Mouse (Mus musculus) liver, embryonic 15.5 days (tissue): Measurements from ENCODE around the gene Cytl1. TPM values are rescaled to one million over a fixed set of nuclear protein-coding genes. Genes with fewer than 3 reads are reported as not detected.

ENCODE experiments used
- ATAC-seq: fragments of 200-750 bp; cut with Nextera tagmentation; 2 replicates; pipeline ENCODE4 v1.8.0; 2017; ENCODE audit warnings: moderate number of reproducible peaks, mild to moderate bottlenecking, moderate library complexity; ENCODE audit not compliant: insufficient read depth
- H3K27ac ChIP-seq: fragments of 300-500 bp; sonication (generic); replicated peaks from 2 replicates; pipeline ENCODE4 v1.5.1; 2015; ENCODE audit warnings: mild to moderate bottlenecking, inconsistent platforms
- H3K27me3 ChIP-seq: fragments of 300-500 bp; sonication (generic); 2 replicates; pipeline ENCODE4 v1.6.1; 2015; ENCODE audit warnings: mild to moderate bottlenecking, inconsistent platforms
- H3K36me3 ChIP-seq: fragments of 300-500 bp; sonication (generic); replicated peaks from 2 replicates; pipeline ENCODE4 v1.6.1; 2015; ENCODE audit warnings: moderate library complexity, mild to moderate bottlenecking, inconsistent platforms
- H3K4me1 ChIP-seq: fragments of 300-500 bp; sonication (generic); replicated peaks from 2 replicates; pipeline ENCODE4 v1.6.1; 2015; ENCODE audit warnings: inconsistent platforms
- H3K4me2 ChIP-seq: fragments of 300-500 bp; sonication (generic); 2 replicates; pipeline ENCODE4 v1.6.1; 2015; ENCODE audit warnings: moderate library complexity, mild to moderate bottlenecking, inconsistent platforms
- H3K4me3 ChIP-seq: fragments of 300-500 bp; sonication (generic); replicated peaks from 2 replicates; pipeline ENCODE4 v1.5.1; 2015; ENCODE audit warnings: mild to moderate bottlenecking, inconsistent platforms
- H3K9ac ChIP-seq: fragments of 300-500 bp; sonication (generic); 2 replicates; pipeline ENCODE4 v1.6.1; 2015; ENCODE audit warnings: moderate library complexity, mild to moderate bottlenecking, inconsistent platforms
- H3K9me3 ChIP-seq: fragments of 300-500 bp; sonication (generic); replicated peaks from 2 replicates; pipeline ENCODE4 v1.6.1; 2016; ENCODE audit warnings: inconsistent platforms
- WGBS: fragments of 180-500 bp; shearing (Covaris S2); methylation state at CpG from one replicate; pipeline ENCODE4 v1.1.7; 2015; ENCODE audit warnings: mixed read lengths; ENCODE audit not compliant: insufficient replicate concordance; 5-methylcytosine and 5-hydroxymethylcytosine counted together
- polyA plus RNA-seq: library from polyadenylated mRNA; unstranded; fragments of >200 nt; fragmentation: Nextera tagmentation; extraction: Ambion mirVana; gene quantifications from 2 replicates; pipeline ENCODE4 v1.2.1, GENCODE M21; 2015

Cytl1 gene
- polyA plus RNA-seq, 1 experiment from 2014 or later: 0.44 TPM

GRCm38 (mm10) chr5:37774011-37774410 is 38.7 kb downstream of the Cytl1 start:
- H3K4me1 ChIP-seq: no peaks in the 10 kb centered on the region
- H3K9me3 ChIP-seq: no peaks in the 10 kb centered on the region
- no peak for ATAC-seq
- no peaks in the 10 kb centered on the region for H3K36me3 ChIP-seq
- no peak overlapping the region for H3K27ac ChIP-seq
- no peaks in the 10 kb centered on the region for H3K27me3 ChIP-seq
- 59% methylated on average over 4 of the region's 4 CpGs for WGBS
- no peak overlapping the region for H3K9ac ChIP-seq
- no peak overlapping the region for H3K4me3 ChIP-seq
- no peak overlapping the region for H3K4me2 ChIP-seq

GRCm38 (mm10) chr5:37775681-37776080 is 40.4 kb downstream of the Cytl1 start:
- H3K4me1 ChIP-seq: no peaks in the 10 kb centered on the region
- no peak overlapping the region for H3K4me3 ChIP-seq
- no peak for ATAC-seq
- H3K9ac ChIP-seq: no peak overlapping the region
- H3K4me2 ChIP-seq: no peak overlapping the region
- H3K27ac ChIP-seq: no peak overlapping the region
- H3K36me3 ChIP-seq: no peaks in the 10 kb centered on the region
- H3K9me3 ChIP-seq: no peaks in the 10 kb centered on the region
- 42% methylated on average over 5 of the region's 5 CpGs for whole genome bisulfite sequencing
- no peaks in the 10 kb centered on the region for H3K27me3 ChIP-seq

DNA sequence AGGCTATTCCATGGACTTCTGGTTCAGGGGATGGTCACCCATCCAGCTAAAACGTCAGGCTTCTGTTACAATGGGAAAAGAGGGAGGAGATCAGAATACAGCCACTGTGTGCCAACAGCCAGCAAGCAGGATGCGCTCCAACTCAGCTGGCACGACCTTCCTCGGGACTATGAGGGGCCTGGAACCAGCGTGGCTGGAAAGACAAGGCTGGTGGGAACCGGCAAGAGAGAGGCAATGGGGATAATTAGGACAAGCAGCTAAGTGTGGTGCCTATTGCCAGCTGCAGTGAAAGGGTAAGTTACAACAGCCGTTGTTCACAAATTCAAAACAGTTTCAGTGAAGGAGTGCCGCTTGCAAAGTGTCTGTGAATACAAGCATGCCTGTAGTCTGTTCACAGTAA is 48.0 kb downstream of the Cytl1 start:
- Histone ChIP-seq H3K4me2 (no peak overlapping the region), H3K4me3 (no peak overlapping the region), H3K9ac (no peak overlapping the region), H3K4me1 (no peaks in the 10 kb centered on the region), H3K27ac (no peak overlapping the region), H3K9me3 (no peaks in the 10 kb centered on the region), H3K27me3 (no peaks in the 10 kb centered on the region), H3K36me3 (no peaks in the 10 kb centered on the region)
- ATAC-seq: no peak
- 53% methylated on average over 8 of the region's 8 CpGs for WGBS

GRCm38 (mm10) chr5:37784847-37785391 is 49.6 kb downstream of the Cytl1 start:
- Histone ChIP-seq H3K4me3 (no peak overlapping the region), H3K27me3 (no peaks in the 10 kb centered on the region), H3K36me3 (no peaks in the 10 kb centered on the region), H3K9ac (no peak overlapping the region), H3K27ac (no peak overlapping the region), H3K4me1 (no peaks in the 10 kb centered on the region), H3K9me3 (no peaks in the 10 kb centered on the region), H3K4me2 (no peak overlapping the region)
- WGBS: 54% methylated on average over 9 of the region's 9 CpGs
- ATAC-seq: no peak

Other genes with a start within 250 kb of the Cytl1 start
- 0.30 and 0.38 TPM in 2 replicates for gene Stk32b, start 18.3 kb upstream of the Cytl1 start, polyA plus RNA-seq
- 0.08 and 0.12 TPM in 2 replicates for gene Msx1, start 89.1 kb downstream of the Cytl1 start, polyA plus RNA-seq